Mouse (Mus musculus): ENCODE data around the gene Rxra. TPM values are rescaled to one million over a fixed set of nuclear protein-coding genes. Genes with fewer than 3 reads are reported as not detected.

Rxra gene
- polyA plus RNA-seq, 1 experiment: 0.28 TPM

- TF ChIP-seq GATA1 (IDR thresholded peaks at IDR 0.05; ENCODE audit: low read length): no peak
Observed at GRCm38 (mm10) chr2:27775006-27775405, 98.8 kb downstream of the Rxra start.

- no peak for TF ChIP-seq GATA1 (IDR thresholded peaks at IDR 0.05; ENCODE audit: low read length)
Observed at GRCm38 (mm10) chr2:27775625-27776024, 99.4 kb downstream of the Rxra start.

DNA sequence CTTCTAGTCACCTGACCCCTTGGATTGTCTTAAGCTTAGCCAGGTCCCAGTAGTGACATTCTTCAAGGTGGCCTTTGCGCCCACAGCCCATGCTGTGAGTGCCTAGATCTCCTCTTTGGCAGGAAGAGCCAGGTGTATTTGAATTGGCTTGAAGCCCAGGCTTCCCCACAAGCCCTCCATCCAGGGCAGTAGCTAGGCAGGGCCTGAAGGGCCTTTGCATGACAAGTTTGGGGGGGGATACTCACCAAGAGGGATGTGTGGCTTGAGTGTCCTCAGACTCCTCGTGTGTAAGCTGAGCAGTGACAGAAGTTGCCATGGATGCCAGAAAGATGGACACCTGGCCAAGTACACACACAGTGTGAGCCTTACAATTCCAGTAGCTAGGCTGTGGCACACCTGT is 101.5 kb downstream of the Rxra start:
- TF ChIP-seq GATA1 (IDR thresholded peaks at IDR 0.05; ENCODE audit: low read length): no peak

- TF ChIP-seq GATA1 (IDR thresholded peaks at IDR 0.05; ENCODE audit: low read length): no peak
Observed at GRCm38 (mm10) chr2:27778289-27778688, 102.0 kb downstream of the Rxra start.

DNA sequence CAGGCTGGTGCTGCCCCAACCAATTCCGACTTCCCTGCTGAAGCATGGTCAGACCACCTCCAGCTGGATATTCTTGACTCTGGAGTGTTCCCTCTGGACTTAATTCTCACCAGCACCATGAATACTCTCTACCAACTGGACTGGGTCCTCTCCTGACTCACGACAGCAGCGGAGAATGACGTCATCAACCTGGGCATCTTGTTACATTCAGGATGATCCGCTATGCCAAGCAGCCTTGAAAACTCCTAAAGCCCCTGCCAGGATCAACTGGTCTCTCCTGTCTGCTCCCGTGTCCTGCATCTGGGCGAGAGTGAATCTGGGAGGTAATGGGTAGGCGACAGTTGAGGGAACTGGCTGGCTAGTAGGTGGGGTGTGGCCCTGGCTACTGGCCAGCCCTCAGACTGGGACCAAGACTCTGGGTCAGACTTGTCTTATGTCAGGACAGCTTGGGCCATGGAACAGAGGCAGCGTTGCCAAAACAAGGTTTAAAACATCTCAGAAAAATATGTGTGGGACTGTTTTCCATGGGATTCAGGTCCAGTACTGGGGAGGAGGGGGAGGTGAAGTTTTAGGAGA is 103.1 kb downstream of the Rxra start:
- no peak for TF ChIP-seq GATA1 (IDR thresholded peaks at IDR 0.05; ENCODE audit: low read length)

DNA sequence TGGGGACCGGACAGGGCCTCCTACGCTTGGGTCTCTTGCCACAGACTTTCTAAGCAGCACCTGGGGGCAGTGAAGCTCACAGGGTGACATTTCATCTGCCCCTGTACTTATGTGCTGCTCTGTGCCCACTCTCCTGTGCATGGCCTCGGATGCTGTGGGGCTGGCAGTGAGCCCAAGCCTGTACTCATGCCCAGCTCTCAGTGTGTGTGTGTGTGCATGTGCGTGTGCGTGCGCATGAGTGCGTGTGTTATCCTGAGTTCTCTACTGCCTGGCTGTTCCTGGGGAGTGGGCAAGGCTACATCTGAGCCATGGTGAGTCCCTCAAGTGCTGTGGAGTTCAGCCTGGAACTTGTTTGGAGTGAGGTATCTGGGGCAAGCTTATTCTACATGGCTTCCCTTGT is 103.9 kb downstream of the Rxra start:
- no peak for TF ChIP-seq GATA1 (IDR thresholded peaks at IDR 0.05; ENCODE audit: low read length)

DNA sequence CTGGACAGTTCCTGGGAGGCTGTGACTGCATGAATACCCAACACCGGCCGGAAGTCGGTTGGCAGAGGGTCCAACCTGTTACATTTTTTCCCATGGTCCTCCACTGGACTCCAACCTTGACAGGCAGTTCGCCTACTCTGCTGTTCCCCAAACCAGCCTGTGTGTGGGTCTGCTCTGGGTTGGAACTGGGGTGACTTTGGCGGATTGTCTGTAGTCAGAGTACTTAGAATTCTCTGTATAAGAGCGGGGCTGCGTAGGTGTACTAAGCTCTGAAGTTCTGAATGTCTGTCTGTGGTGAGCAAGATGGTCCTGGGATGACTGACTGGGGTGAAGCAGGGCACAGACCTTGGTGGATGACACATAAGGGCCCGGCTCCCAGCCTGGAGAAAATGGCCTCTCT is 109.1 kb downstream of the Rxra start:
- no peak for TF ChIP-seq GATA1 (IDR thresholded peaks at IDR 0.05; ENCODE audit: low read length)

GRCm38 (mm10) chr2:27785973-27786417 is 109.8 kb downstream of the Rxra start:
- TF ChIP-seq GATA1 (IDR thresholded peaks at IDR 0.05; ENCODE audit: low read length): no peak

DNA sequence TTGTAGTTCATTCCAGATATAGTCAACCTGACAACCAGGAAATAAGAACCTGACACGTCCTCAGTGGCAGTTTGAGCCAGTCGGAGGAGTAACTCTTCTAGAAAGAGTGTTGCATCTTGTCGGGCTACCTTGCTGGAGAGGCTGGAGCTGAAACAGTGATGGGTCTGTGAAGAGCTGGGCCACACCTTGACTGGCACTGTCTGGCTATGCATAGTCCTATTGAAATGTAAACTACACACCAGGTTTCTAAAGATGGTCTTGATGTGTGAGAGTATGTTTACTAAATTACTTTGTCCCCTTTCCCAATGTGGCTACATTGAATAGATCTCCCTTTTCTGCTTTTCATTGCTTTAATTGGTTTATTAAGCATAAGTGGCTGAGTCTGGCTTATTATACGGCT is 115.3 kb downstream of the Rxra start:
- no peak for TF ChIP-seq GATA1 (IDR thresholded peaks at IDR 0.05; ENCODE audit: low read length)

GRCm38 (mm10) chr2:27799018-27799417 is 122.8 kb downstream of the Rxra start:
- TF ChIP-seq GATA1 (IDR thresholded peaks at IDR 0.05; ENCODE audit: low read length): no peak

DNA sequence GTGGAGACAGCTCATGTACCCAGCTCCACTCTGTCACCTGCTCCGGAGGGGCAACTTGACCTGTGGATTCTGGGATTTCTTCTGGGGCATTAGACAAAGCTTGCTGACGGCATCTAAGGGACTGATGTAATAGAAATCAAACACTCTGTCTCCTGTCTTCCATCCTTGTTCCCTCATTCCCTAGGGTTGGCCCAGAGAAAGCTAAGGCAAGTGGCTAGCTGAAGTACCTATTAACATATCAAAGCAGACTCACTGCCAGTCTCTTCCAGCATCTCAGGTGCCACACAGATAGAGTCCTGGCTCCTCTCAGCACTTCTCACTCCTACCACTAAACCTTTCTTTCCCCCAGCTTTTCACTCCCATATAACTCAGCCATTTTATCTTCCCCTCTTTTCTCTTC is 124.8 kb downstream of the Rxra start:
- no peak for TF ChIP-seq GATA1 (IDR thresholded peaks at IDR 0.05; ENCODE audit: low read length)

DNA sequence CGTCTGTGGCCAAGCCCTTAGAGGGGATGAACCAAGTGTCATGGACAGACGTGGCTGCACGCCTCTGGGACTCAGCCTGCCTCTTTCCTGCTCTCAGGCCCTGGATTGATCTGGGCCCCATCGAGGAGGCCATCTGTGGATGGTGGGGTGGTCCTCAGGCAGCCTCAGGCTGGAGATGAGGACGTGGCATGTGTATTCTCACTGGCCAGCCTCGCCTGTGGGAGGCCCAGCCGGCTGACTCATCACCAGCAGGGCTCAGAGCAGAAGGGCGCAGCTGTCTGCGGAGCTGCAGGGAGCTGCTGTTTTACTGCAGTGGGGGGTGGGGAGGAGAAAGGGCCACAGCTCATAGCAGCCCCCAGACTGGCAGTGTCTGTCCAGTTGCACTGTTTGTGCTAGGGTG is 126.3 kb downstream of the Rxra start:
- no peak for TF ChIP-seq GATA1 (IDR thresholded peaks at IDR 0.05; ENCODE audit: low read length)

- TF ChIP-seq GATA1 (IDR thresholded peaks at IDR 0.05; ENCODE audit: low read length): no peak
Observed at GRCm38 (mm10) chr2:27806691-27807090, 130.5 kb downstream of the Rxra start.

- TF ChIP-seq GATA1 (IDR thresholded peaks at IDR 0.05; ENCODE audit: low read length): no peak
Observed at GRCm38 (mm10) chr2:27807684-27808083, 131.4 kb downstream of the Rxra start.

DNA sequence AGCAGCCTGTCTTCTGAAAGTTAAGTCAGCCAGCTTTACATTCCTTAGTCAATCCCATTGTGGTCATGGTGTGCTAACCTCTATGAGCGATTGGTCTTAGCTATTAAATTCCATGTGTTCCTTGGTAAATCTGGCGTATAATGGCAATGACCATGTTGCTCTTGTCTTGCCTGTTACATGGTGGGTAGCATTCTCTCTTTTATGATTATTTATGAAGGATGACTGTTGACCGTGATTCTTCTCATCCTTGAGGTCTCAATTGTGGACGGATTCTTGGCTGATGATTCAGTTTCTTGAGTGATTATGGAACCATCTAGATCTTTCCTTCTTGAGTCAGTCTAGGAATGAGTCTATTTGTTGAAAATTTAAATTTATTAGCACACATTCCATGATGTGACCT is 133.7 kb downstream of the Rxra start:
- TF ChIP-seq GATA1 (IDR thresholded peaks at IDR 0.05; ENCODE audit: low read length): no peak

Other genes with a start within 250 kb of the Rxra start
- 3.8 and 4.5 TPM in 2 replicates for gene Vav2, start 249.4 kb upstream of the Rxra start, polyA plus RNA-seq (2012)
- gene Brd3os, start 234.1 kb upstream of the Rxra start, polyA plus RNA-seq (2012): 1.9 and 2.1 TPM in 2 replicates
- gene Brd3, start 168.8 kb upstream of the Rxra start, polyA plus RNA-seq (2012): 101 and 131 TPM in 2 replicates
- 136 and 168 TPM in 2 replicates for gene Wdr5, start 161.3 kb upstream of the Rxra start, polyA plus RNA-seq (2012)
- 8.0 and 8.4 TPM in 2 replicates for gene Col5a1, start 210.0 kb downstream of the Rxra start, polyA plus RNA-seq (2012)

Measured in G1E-ER4 (cell line).